Mouse (Mus musculus): ENCODE measurements around the gene B3gnt7.

GRCm38 (mm10) chr1:86348083-86348482, 45.5 kb downstream of the B3gnt7 start:
- TF ChIP-seq POLR2A (IDR thresholded peaks at IDR 0.05; ENCODE audit: borderline replicate concordance, insufficient read depth, low read length): no peak
- no peak for TF ChIP-seq CTCF (IDR thresholded peaks at IDR 0.05; ENCODE audit: borderline replicate concordance, insufficient read depth, low read depth, low read length)

Measured in cerebellum, adult 2 months (tissue).